In genomic region chr5:142451759-142452158, GRCm38 (mm10) we compare ENCODE assay signal across 11 mouse cellular contexts. TPM values are rescaled to one million over a fixed set of nuclear protein-coding genes. Genes with fewer than 3 reads are reported as not detected.
A peak's percentile ranks its signal among the peaks of the same experiment; 100 is the strongest.
DNase-seq lines count a peak whose midpoint lies in the region; ATAC-seq lines count a peak whose summit lies in the region.
"Had no signal": no experiment of that assay in that cellular context is flagged by ENCODE, and none has a peak within 500 bp of the region (broad histone marks: within the 10 kb centered on the region; RNA-seq: fewer than 3 reads in every experiment).

No protein-coding gene starts in this region.

- H3K9me3 ChIP-seq in hindbrain, embryonic 11.5 days (ENCODE audit: control insufficient read depth, low read length) = no peaks in the 10 kb centered on the region
- H3K9me3 ChIP-seq in hindbrain, embryonic 12.5 days (replicated peaks) = no peaks in the 10 kb centered on the region
- H3K9me3 ChIP-seq in kidney, embryonic 15.5 days (replicated peaks) = no peaks in the 10 kb centered on the region
- no peaks in the 10 kb centered on the region for H3K9me3 ChIP-seq in midbrain, embryonic 14.5 days (ENCODE audit: control insufficient read depth, low read length)
- H3K9me3 ChIP-seq: embryonic facial prominence, embryonic 15.5 days; heart, embryonic 13.5 days had no signal

- H3K4me1 ChIP-seq in hindbrain, embryonic 11.5 days (replicated peaks; ENCODE audit: control insufficient read depth, insufficient read depth, low read length) = peaks cover 3% of the 10 kb centered on the region; the same call in 1 of the 2 replicates
- peaks cover 13% of the 10 kb centered on the region for H3K4me1 ChIP-seq in hindbrain, embryonic 12.5 days
- peaks cover 9% of the 10 kb centered on the region for H3K4me1 ChIP-seq in kidney, embryonic 15.5 days
- 0 out of 2 replicates have a peak, but pooled peaks cover 4% of the 10 kb centered on the region for H3K4me1 ChIP-seq in midbrain, embryonic 14.5 days (ENCODE audit: control insufficient read depth, insufficient read depth, low read length)

- H3K27ac ChIP-seq in hindbrain, embryonic 11.5 days (ENCODE audit: low read depth, low read length) = no peak overlapping the region
- no peak overlapping the region for H3K27ac ChIP-seq in hindbrain, embryonic 12.5 days
- H3K27ac ChIP-seq in kidney, embryonic 15.5 days = peak overlapping the region; percentile 54
- no peak overlapping the region for H3K27ac ChIP-seq in midbrain, embryonic 14.5 days (replicated peaks; ENCODE audit: low read depth, low read length)
- H3K27ac ChIP-seq: embryonic facial prominence, embryonic 15.5 days; heart, embryonic 13.5 days had no signal

- DNase-seq in hindbrain, embryonic 11.5 days (ENCODE audit: low spot score) = peak; percentile 78
- DNase-seq in WW6 (ENCODE audit: low read depth, low spot score) = peak; percentile 91
- peak; percentile 58 for DNase-seq in midbrain, embryonic 14.5 days
- no peak for DNase-seq in adrenal gland, postnatal 14 days
- no peak for DNase-seq in urinary bladder, adult 18-20 months (ENCODE audit: low spot score in 2 of 2)
- DNase-seq in cerebellum, postnatal 14 days = no peak
- DNase-seq: right cerebral cortex, postnatal 4 days had no signal

- no peak overlapping the region for H3K4me3 ChIP-seq in hindbrain, embryonic 11.5 days (ENCODE audit: low read depth, low read length)
- no peak overlapping the region for H3K4me3 ChIP-seq in hindbrain, embryonic 12.5 days
- no peak overlapping the region for H3K4me3 ChIP-seq in kidney, embryonic 15.5 days (replicated peaks)
- H3K4me3 ChIP-seq in midbrain, embryonic 14.5 days (replicated peaks; ENCODE audit: low read depth, low read length) = no peak overlapping the region
- H3K4me3 ChIP-seq: embryonic facial prominence, embryonic 15.5 days; heart, embryonic 13.5 days had no signal

- H3K27me3 ChIP-seq in hindbrain, embryonic 11.5 days (ENCODE audit: control insufficient read depth, insufficient read depth, low read length) = no peaks in the 10 kb centered on the region
- H3K27me3 ChIP-seq in hindbrain, embryonic 12.5 days = no peaks in the 10 kb centered on the region
- H3K27me3 ChIP-seq in kidney, embryonic 15.5 days = no peaks in the 10 kb centered on the region
- no peaks in the 10 kb centered on the region for H3K27me3 ChIP-seq in midbrain, embryonic 14.5 days (ENCODE audit: control insufficient read depth, insufficient read depth, low read length)
- H3K27me3 ChIP-seq: embryonic facial prominence, embryonic 15.5 days; heart, embryonic 13.5 days had no signal

- H3K4me2 ChIP-seq in hindbrain, embryonic 11.5 days (replicated peaks; ENCODE audit: low read depth, low read length) = no peak overlapping the region
- no peak overlapping the region for H3K4me2 ChIP-seq in hindbrain, embryonic 12.5 days (replicated peaks)
- H3K4me2 ChIP-seq in kidney, embryonic 15.5 days = no peak overlapping the region
- H3K4me2 ChIP-seq in midbrain, embryonic 14.5 days (ENCODE audit: low read length) = no peak overlapping the region
- H3K4me2 ChIP-seq: embryonic facial prominence, embryonic 15.5 days; heart, embryonic 13.5 days had no signal

- H3K9ac ChIP-seq in hindbrain, embryonic 11.5 days (ENCODE audit: low read depth, low read length) = no peak overlapping the region
- H3K9ac ChIP-seq in hindbrain, embryonic 12.5 days = no peak overlapping the region
- no peak overlapping the region for H3K9ac ChIP-seq in kidney, embryonic 15.5 days
- H3K9ac ChIP-seq in midbrain, embryonic 14.5 days (replicated peaks; ENCODE audit: low read length) = no peak overlapping the region
- H3K9ac ChIP-seq: embryonic facial prominence, embryonic 15.5 days; heart, embryonic 13.5 days had no signal

- peaks cover 11% of the 10 kb centered on the region; the same call in 1 of the 2 replicates for H3K36me3 ChIP-seq in hindbrain, embryonic 11.5 days (ENCODE audit: control insufficient read depth, insufficient read depth, low read length)
- peaks cover 64% of the 10 kb centered on the region for H3K36me3 ChIP-seq in hindbrain, embryonic 12.5 days
- peaks cover 72% of the 10 kb centered on the region for H3K36me3 ChIP-seq in kidney, embryonic 15.5 days
- H3K36me3 ChIP-seq in midbrain, embryonic 14.5 days (ENCODE audit: control insufficient read depth, insufficient read depth, low read length) = peaks cover 66% of the 10 kb centered on the region

- ATAC-seq in hindbrain, embryonic 11.5 days (ENCODE audit: low FRiP score) = 0 out of 2 replicates have a peak, but pooled peaks have one; percentile 14
- no peak for ATAC-seq in hindbrain, embryonic 12.5 days (ENCODE audit: low FRiP score)
- ATAC-seq in kidney, embryonic 15.5 days (replicated peaks; ENCODE audit: low FRiP score) = peak; percentile 41
- no peak for ATAC-seq in midbrain, embryonic 14.5 days (ENCODE audit: low FRiP score, low TSS enrichment)

- 0% methylated on average over 1 of the region's 1 CpGs for WGBS in hindbrain, embryonic 11.5 days
- 11% methylated on average over 1 of the region's 1 CpGs for WGBS in hindbrain, embryonic 12.5 days
- WGBS in kidney, embryonic 15.5 days = 31% methylated on average over 1 of the region's 1 CpGs
- 12% methylated on average over 1 of the region's 1 CpGs for WGBS in midbrain, embryonic 14.5 days

RNA-seq across cellular contexts. Expression of gene Ap5z1, which starts 12.0 kb away (rescaled TPM):
- 9.2 and 9.6 TPM in 2 replicates for polyA plus RNA-seq in hindbrain, embryonic 11.5 days (2014; fragmentation: Nextera tagmentation; extraction: Ambion mirVana)
- 14.9 and 15.6 TPM in 2 replicates for polyA plus RNA-seq in hindbrain, embryonic 12.5 days (2016; fragmentation: Nextera tagmentation; extraction: Ambion mirVana)
- polyA plus RNA-seq in kidney, embryonic 15.5 days (2015; fragmentation: Nextera tagmentation; extraction: Ambion mirVana) = 10.2 and 12.9 TPM in 2 replicates
- polyA plus RNA-seq in midbrain, embryonic 14.5 days (2014; fragmentation: Nextera tagmentation; extraction: Ambion mirVana) = 12.6 and 13.9 TPM in 2 replicates
- total RNA-seq in adrenal gland, postnatal 14 days (2021) = 12.5 and 15.7 TPM in 2 replicates

RNA-seq across cellular contexts. Expression of gene Foxk1, which starts 50.5 kb away (rescaled TPM):
- 4.0 and 4.1 TPM in 2 replicates for polyA plus RNA-seq in hindbrain, embryonic 11.5 days (2014; fragmentation: Nextera tagmentation; extraction: Ambion mirVana)
- 7.9 and 8.8 TPM in 2 replicates for polyA plus RNA-seq in hindbrain, embryonic 12.5 days (2016; fragmentation: Nextera tagmentation; extraction: Ambion mirVana)
- 6.4 and 7.7 TPM in 2 replicates for polyA plus RNA-seq in kidney, embryonic 15.5 days (2015; fragmentation: Nextera tagmentation; extraction: Ambion mirVana)
- polyA plus RNA-seq in midbrain, embryonic 14.5 days (2014; fragmentation: Nextera tagmentation; extraction: Ambion mirVana) = 4.2 and 4.6 TPM in 2 replicates
- total RNA-seq in adrenal gland, postnatal 14 days (2021) = 20.2 and 26.4 TPM in 2 replicates

Comparison
In these comparisons a context has a peak if more than half of its experiments do, and no peak if none do; other contexts are left out.
1. ATAC-seq: peak in hindbrain, embryonic 11.5 days (single experiment) and kidney, embryonic 15.5 days (single experiment); none in hindbrain, embryonic 12.5 days (single experiment) and midbrain, embryonic 14.5 days (single experiment).
2. DNase-seq: peak in hindbrain, embryonic 11.5 days (single experiment), WW6 (single experiment) and midbrain, embryonic 14.5 days (single experiment); none in adrenal gland, postnatal 14 days (single experiment), urinary bladder, adult 18-20 months (0 of 2) and cerebellum, postnatal 14 days (0 of 2).